Mouse (Mus musculus) intestine, embryonic 14.5 days (tissue): ENCODE results near the gene Spata45. TPM values are rescaled to one million over a fixed set of nuclear protein-coding genes. Genes with fewer than 3 reads are reported as not detected.
"Not testable (repeated sequence)": the region's sequence is repeated elsewhere in the genome, so short reads cannot be mapped to it uniquely, and the experiment has no call there.

ENCODE experiments used
- ATAC-seq: fragments of 200-750 bp; cut with Nextera tagmentation; replicated peaks from 2 replicates; pipeline ENCODE4 v1.8.0; 2017; ENCODE audit warnings: low read depth, moderate number of reproducible peaks, moderate TSS enrichment, moderate library complexity; ENCODE audit not compliant: low FRiP score, low TSS enrichment
- DNase-seq: peaks from one replicate; pipeline ENCODE4 v3.0.0-alpha.2; 2018; ENCODE audit warnings: low spot score
- H3K27ac ChIP-seq: fragments of 300-500 bp; sonication (generic); 2 replicates; pipeline ENCODE4 v1.5.1; 2014; ENCODE audit warnings: low read depth, mild to moderate bottlenecking, control low read depth
- H3K27me3 ChIP-seq: fragments of 300-500 bp; sonication (generic); replicated peaks from 2 replicates; pipeline ENCODE4 v1.6.1; 2014; ENCODE audit warnings: low read length, control low read depth; ENCODE audit not compliant: control insufficient read depth, insufficient read depth
- H3K36me3 ChIP-seq: fragments of 300-500 bp; sonication (generic); 2 replicates; pipeline ENCODE4 v1.6.1; 2014; ENCODE audit warnings: low read length, control low read depth; ENCODE audit not compliant: control insufficient read depth, insufficient read depth
- H3K4me1 ChIP-seq: fragments of 300-500 bp; sonication (generic); replicated peaks from 2 replicates; pipeline ENCODE4 v1.6.1; 2014; ENCODE audit warnings: low read length, control low read depth, mixed read lengths; ENCODE audit not compliant: control insufficient read depth, insufficient read depth
- H3K4me2 ChIP-seq: fragments of 300-500 bp; sonication (generic); 2 replicates; pipeline ENCODE4 v1.6.1; 2014; ENCODE audit warnings: low read length
- H3K4me3 ChIP-seq: fragments of 300-500 bp; sonication (generic); 2 replicates; pipeline ENCODE4 v1.5.1; 2014; ENCODE audit warnings: low read depth, low read length, control low read depth, mixed read lengths
- H3K9ac ChIP-seq: fragments of 300-500 bp; sonication (generic); 2 replicates; pipeline ENCODE4 v1.6.1; 2014; ENCODE audit warnings: mild to moderate bottlenecking, low read length
- H3K9me3 ChIP-seq: fragments of 300-500 bp; sonication (generic); 2 replicates; pipeline ENCODE4 v1.6.1; 2016; ENCODE audit warnings: low read length, control low read depth; ENCODE audit not compliant: control insufficient read depth
- WGBS: fragments of 180-500 bp; shearing (Covaris S2); extraction: QIAGEN DNeasy Blood & Tissue Kit; methylation state at CpG from one replicate; pipeline ENCODE4 v1.1.7; 2014; 5-methylcytosine and 5-hydroxymethylcytosine counted together
- polyA plus RNA-seq: library from polyadenylated mRNA; unstranded; fragments of >200 nt; fragmentation: Nextera tagmentation; extraction: Ambion mirVana; gene quantifications from 2 replicates; pipeline ENCODE4 v1.2.1, GENCODE M21; 2014

Gene Spata45
- polyA plus RNA-seq, 1 experiment from 2014 or later = not detected

- no peaks in the 10 kb centered on the region for H3K27me3 ChIP-seq
- ATAC-seq = no peak
- H3K4me2 ChIP-seq = no peak overlapping the region
- WGBS = 72% methylated on average over 10 of the region's 10 CpGs
- H3K9ac ChIP-seq = no peak overlapping the region
- H3K4me1 ChIP-seq = peaks cover 9% of the 10 kb centered on the region; the same call in 1 of the 2 replicates
- no peak overlapping the region for H3K27ac ChIP-seq
- H3K36me3 ChIP-seq = no peaks in the 10 kb centered on the region
- H3K9me3 ChIP-seq = no peaks in the 10 kb centered on the region
- H3K4me3 ChIP-seq = no peak overlapping the region
- DNase-seq = no peak
Measured at GRCm38 (mm10) chr1:191030182-191030581, 6.3 kb upstream of the Spata45 start.

- H3K9me3 ChIP-seq, H3K27ac ChIP-seq, DNase-seq, H3K4me1 ChIP-seq, H3K27me3 ChIP-seq, H3K9ac ChIP-seq, H3K4me3 ChIP-seq, ATAC-seq, H3K36me3 ChIP-seq, H3K4me2 ChIP-seq: not testable (repeated sequence)
- 61% methylated on average over 6 of the region's 6 CpGs for WGBS
Measured at GRCm38 (mm10) chr1:191030922-191031425, 5.5 kb upstream of the Spata45 start.

- no peaks in the 10 kb centered on the region for H3K4me1 ChIP-seq
- DNase-seq (no peak), ATAC-seq (no peak)
- no peak overlapping the region for H3K9ac ChIP-seq
- no peaks in the 10 kb centered on the region for H3K36me3 ChIP-seq
- H3K9me3 ChIP-seq = no peaks in the 10 kb centered on the region
- H3K27ac ChIP-seq = no peak overlapping the region
- no peak overlapping the region for H3K4me2 ChIP-seq
- WGBS = 40% methylated on average over 4 of the region's 4 CpGs
- H3K27me3 ChIP-seq = no peaks in the 10 kb centered on the region
- H3K4me3 ChIP-seq = no peak overlapping the region
Measured at GRCm38 (mm10) chr1:191035649-191036048, 790 bp upstream of the Spata45 start.

GRCm38 (mm10) chr1:191037999-191038398 lies 1.6 kb downstream of the Spata45 start:
- Histone ChIP-seq H3K36me3 (no peaks in the 10 kb centered on the region), H3K27ac (no peak overlapping the region), H3K4me3 (no peak overlapping the region), H3K9ac (no peak overlapping the region), H3K9me3 (no peaks in the 10 kb centered on the region), H3K4me1 (no peaks in the 10 kb centered on the region), H3K4me2 (no peak overlapping the region), H3K27me3 (no peaks in the 10 kb centered on the region)
- ATAC-seq (no peak), DNase-seq (no peak)
- WGBS = 89% methylated on average over 4 of the region's 4 CpGs

GRCm38 (mm10) chr1:191041352-191041751 lies 4.9 kb downstream of the Spata45 start:
- H3K4me1 ChIP-seq = no peaks in the 10 kb centered on the region
- DNase-seq = no peak
- H3K9me3 ChIP-seq = no peaks in the 10 kb centered on the region
- ATAC-seq = no peak
- no peaks in the 10 kb centered on the region for H3K36me3 ChIP-seq
- H3K4me3 ChIP-seq = no peak overlapping the region
- H3K4me2 ChIP-seq = no peak overlapping the region
- H3K27me3 ChIP-seq = no peaks in the 10 kb centered on the region
- H3K27ac ChIP-seq = no peak overlapping the region
- no peak overlapping the region for H3K9ac ChIP-seq

GRCm38 (mm10) chr1:191042106-191042505 lies 5.7 kb downstream of the Spata45 start:
- Histone ChIP-seq H3K27ac (no peak overlapping the region), H3K36me3 (no peaks in the 10 kb centered on the region), H3K4me1 (no peaks in the 10 kb centered on the region), H3K9me3 (no peaks in the 10 kb centered on the region), H3K4me2 (no peak overlapping the region), H3K4me3 (no peak overlapping the region), H3K27me3 (no peaks in the 10 kb centered on the region), H3K9ac (no peak overlapping the region)
- DNase-seq (no peak), ATAC-seq (no peak)
- 87% methylated on average over 5 of the region's 5 CpGs for WGBS

GRCm38 (mm10) chr1:191042688-191043087 lies 6.2 kb downstream of the Spata45 start:
- Histone ChIP-seq H3K4me1 (no peaks in the 10 kb centered on the region), H3K27ac (no peak overlapping the region), H3K9me3 (no peaks in the 10 kb centered on the region), H3K36me3 (no peaks in the 10 kb centered on the region), H3K4me2 (no peak overlapping the region), H3K27me3 (no peaks in the 10 kb centered on the region), H3K4me3 (no peak overlapping the region), H3K9ac (no peak overlapping the region)
- 60% methylated on average over 3 of the region's 3 CpGs for WGBS
- no peak for ATAC-seq
- DNase-seq = no peak

GRCm38 (mm10) chr1:191045264-191045663 lies 8.8 kb downstream of the Spata45 start:
- ATAC-seq = no peak
- Histone ChIP-seq H3K27me3 (no peaks in the 10 kb centered on the region), H3K36me3 (no peaks in the 10 kb centered on the region), H3K4me1 (no peaks in the 10 kb centered on the region), H3K9me3 (no peaks in the 10 kb centered on the region), H3K9ac (no peak overlapping the region), H3K27ac (no peak overlapping the region), H3K4me3 (no peak overlapping the region), H3K4me2 (no peak overlapping the region)
- 91% methylated on average over 2 of the region's 2 CpGs for WGBS
- DNase-seq = no peak

GRCm38 (mm10) chr1:191046231-191046824 lies 9.9 kb downstream of the Spata45 start:
- no peak for ATAC-seq
- no peak overlapping the region for H3K27ac ChIP-seq
- no peaks in the 10 kb centered on the region for H3K36me3 ChIP-seq
- H3K9me3 ChIP-seq = no peaks in the 10 kb centered on the region
- H3K4me3 ChIP-seq = no peak overlapping the region
- no peak for DNase-seq
- WGBS = 71% methylated on average over 7 of the region's 7 CpGs
- no peak overlapping the region for H3K4me2 ChIP-seq
- H3K9ac ChIP-seq = no peak overlapping the region
- H3K4me1 ChIP-seq = no peaks in the 10 kb centered on the region
- no peaks in the 10 kb centered on the region for H3K27me3 ChIP-seq
